Mouse (Mus musculus): Measurements from ENCODE around the gene Olfr1369-ps1. TPM values are rescaled to one million over a fixed set of nuclear protein-coding genes. Genes with fewer than 3 reads are reported as not detected.

The Olfr1369-ps1 gene
- polyA plus RNA-seq, 1 experiment from 2014 or later: not detected

DNA sequence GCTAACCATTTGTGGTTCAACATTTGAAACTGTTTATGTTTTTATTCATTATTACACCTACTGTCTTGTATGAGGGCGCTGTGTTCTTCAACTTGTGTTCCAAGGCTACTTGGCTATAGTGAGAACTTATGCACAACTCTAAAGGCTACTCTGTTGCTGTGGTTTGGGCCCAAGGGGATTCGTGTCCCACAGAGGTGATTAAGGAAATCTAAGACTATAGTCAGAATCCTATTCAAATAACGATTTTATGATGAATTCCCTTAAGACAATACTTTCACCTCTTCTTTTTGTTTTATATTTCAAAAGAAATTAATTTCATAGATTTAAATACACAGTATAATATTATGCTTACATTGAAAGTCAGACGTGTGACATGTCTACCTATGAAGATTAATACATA is 34.5 kb downstream of the Olfr1369-ps1 start, which contains the start of gene Olfr1368:
TSS of gene Olfr1368 (minus strand) at position 101 of the 400 bp plus-strand sequence.
- DNase-seq (ENCODE audit: low spot score) (no peak), ATAC-seq (ENCODE audit: insufficient read depth, low FRiP score, low TSS enrichment) (no peak)
- Histone ChIP-seq H3K36me3 (ENCODE audit: control insufficient read depth, insufficient read depth, low read length) (no peaks in the 10 kb centered on the region), H3K4me2 (ENCODE audit: low read depth) (no peak within 1 kb of the TSS), H3K4me1 (ENCODE audit: control insufficient read depth, insufficient read depth, low read length) (no peaks in the 10 kb centered on the region), H3K9me3 (ENCODE audit: control insufficient read depth, low read length) (no peaks in the 10 kb centered on the region), H3K27ac (ENCODE audit: low read depth, low read length) (no peak within 1 kb of the TSS), H3K4me3 (ENCODE audit: low read depth, low read length) (no peak within 1 kb of the TSS), H3K9ac (ENCODE audit: low read length) (no peak within 1 kb of the TSS), H3K27me3 (ENCODE audit: control insufficient read depth, insufficient read depth, low read length) (no peaks in the 10 kb centered on the region)
- 81% methylated on average over 4 of the region's 4 CpGs for WGBS

- Histone ChIP-seq H3K36me3 (ENCODE audit: control insufficient read depth, insufficient read depth, low read length) (no peaks in the 10 kb centered on the region), H3K27me3 (ENCODE audit: control insufficient read depth, insufficient read depth, low read length) (no peaks in the 10 kb centered on the region), H3K27ac (ENCODE audit: low read depth, low read length) (no peak overlapping the region), H3K9ac (ENCODE audit: low read length) (no peak overlapping the region), H3K4me1 (ENCODE audit: control insufficient read depth, insufficient read depth, low read length) (no peaks in the 10 kb centered on the region), H3K4me3 (ENCODE audit: low read depth, low read length) (no peak overlapping the region), H3K9me3 (ENCODE audit: control insufficient read depth, low read length) (no peaks in the 10 kb centered on the region), H3K4me2 (ENCODE audit: low read depth) (no peak overlapping the region)
- 88% methylated on average over 5 of the region's 5 CpGs for WGBS
- no peak for ATAC-seq (ENCODE audit: insufficient read depth, low FRiP score, low TSS enrichment)
- no peak for DNase-seq (ENCODE audit: low spot score)
Measured at GRCm38 (mm10) chr13:21155888-21156287, 44.6 kb downstream of the Olfr1369-ps1 start.

GRCm38 (mm10) chr13:21158071-21158470 is 46.8 kb downstream of the Olfr1369-ps1 start:
- H3K9me3 ChIP-seq (ENCODE audit: control insufficient read depth, low read length): no peaks in the 10 kb centered on the region
- no peaks in the 10 kb centered on the region for H3K4me1 ChIP-seq (ENCODE audit: control insufficient read depth, insufficient read depth, low read length)
- DNase-seq (ENCODE audit: low spot score): no peak
- H3K36me3 ChIP-seq (ENCODE audit: control insufficient read depth, insufficient read depth, low read length): no peaks in the 10 kb centered on the region
- no peaks in the 10 kb centered on the region for H3K27me3 ChIP-seq (ENCODE audit: control insufficient read depth, insufficient read depth, low read length)
- H3K9ac ChIP-seq (ENCODE audit: low read length): no peak overlapping the region
- peak overlapping the region; percentile 63; the same call in 1 of the 2 replicates for H3K4me3 ChIP-seq (ENCODE audit: low read depth, low read length)
- H3K4me2 ChIP-seq (ENCODE audit: low read depth): peak overlapping the region; percentile 85; the same call in 1 of the 2 replicates
- no peak overlapping the region for H3K27ac ChIP-seq (ENCODE audit: low read depth, low read length)
- 6% methylated on average over 9 of the region's 9 CpGs for WGBS
- no peak for ATAC-seq (ENCODE audit: insufficient read depth, low FRiP score, low TSS enrichment)

DNA sequence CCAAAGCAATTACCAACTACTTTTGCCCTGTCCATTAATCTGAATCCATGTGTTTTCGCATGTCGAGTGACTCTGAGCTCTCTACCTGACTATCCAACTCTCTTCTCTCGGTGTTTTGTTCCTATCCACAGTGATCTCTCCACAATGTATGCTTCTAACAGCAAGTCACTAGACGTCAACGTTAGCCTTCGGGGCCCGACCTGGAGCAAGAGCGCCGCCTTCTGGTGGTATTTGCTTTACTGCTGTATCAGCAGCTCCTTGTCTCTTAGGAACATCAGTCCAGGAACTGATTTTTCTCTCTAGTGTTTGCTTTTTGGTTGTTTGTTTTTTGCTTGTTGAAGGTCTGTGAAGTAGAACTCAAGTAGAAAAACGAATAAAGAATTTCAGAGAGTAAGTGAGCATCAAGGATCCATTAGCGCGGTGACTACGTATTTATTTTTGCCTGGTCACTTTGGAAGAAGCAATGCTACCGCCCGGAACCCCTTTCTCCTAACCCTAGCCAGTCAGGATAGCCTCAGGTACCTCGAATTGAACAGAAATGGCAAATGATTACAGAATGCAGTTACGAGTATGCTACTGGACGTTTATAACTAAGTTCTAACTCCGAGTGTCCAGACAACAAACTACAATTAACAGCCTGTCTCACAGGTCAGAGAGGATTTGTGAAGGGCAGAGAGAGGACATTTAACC is 47.6 kb downstream of the Olfr1369-ps1 start:
- no peaks in the 10 kb centered on the region for H3K4me1 ChIP-seq (ENCODE audit: control insufficient read depth, insufficient read depth, low read length)
- no peaks in the 10 kb centered on the region for H3K27me3 ChIP-seq (ENCODE audit: control insufficient read depth, insufficient read depth, low read length)
- H3K9me3 ChIP-seq (ENCODE audit: control insufficient read depth, low read length): no peaks in the 10 kb centered on the region
- H3K27ac ChIP-seq (ENCODE audit: low read depth, low read length): no peak overlapping the region
- peak overlapping the region; percentile 85 for H3K4me2 ChIP-seq (ENCODE audit: low read depth)
- DNase-seq (ENCODE audit: low spot score) (peak; percentile 85), ATAC-seq (ENCODE audit: insufficient read depth, low FRiP score, low TSS enrichment) (peak; percentile 23; the same call in 1 of the 2 replicates)
- H3K36me3 ChIP-seq (ENCODE audit: control insufficient read depth, insufficient read depth, low read length): no peaks in the 10 kb centered on the region
- under 1% methylated on average over 19 of the region's 19 CpGs for WGBS
- H3K4me3 ChIP-seq (ENCODE audit: low read depth, low read length): peak overlapping the region; percentile 63
- H3K9ac ChIP-seq (ENCODE audit: low read length): no peak overlapping the region

GRCm38 (mm10) chr13:21159475-21159819 is 48.2 kb downstream of the Olfr1369-ps1 start:
- peak; percentile 45 for DNase-seq (ENCODE audit: low spot score)

DNA sequence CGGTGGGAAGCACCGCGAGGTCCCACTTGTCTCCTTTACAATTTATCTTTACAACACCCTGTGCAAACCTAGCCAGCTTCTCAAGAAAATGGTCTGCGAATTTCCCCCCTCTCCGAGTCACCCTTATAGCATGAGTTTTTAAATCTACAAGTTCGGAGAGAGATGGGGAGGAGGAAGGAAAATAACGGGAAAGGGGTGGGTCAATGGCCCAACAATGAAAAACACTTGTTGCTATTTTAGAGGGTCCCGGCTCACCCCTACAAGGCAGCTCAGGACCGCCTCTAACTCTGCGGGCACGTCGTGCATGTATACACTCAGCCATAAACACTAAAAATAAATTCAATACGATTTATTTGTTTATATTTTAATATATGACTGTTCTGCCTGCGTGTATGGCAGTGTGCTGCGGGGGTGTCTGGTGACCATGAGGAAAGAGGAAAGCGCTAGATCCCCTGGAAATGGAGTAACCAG is 48.8 kb downstream of the Olfr1369-ps1 start:
- peak overlapping the region; percentile 85 for H3K4me2 ChIP-seq (ENCODE audit: low read depth)
- H3K9ac ChIP-seq (ENCODE audit: low read length): no peak overlapping the region
- DNase-seq (ENCODE audit: low spot score) (peak; percentile 27), ATAC-seq (ENCODE audit: insufficient read depth, low FRiP score, low TSS enrichment) (0 out of 2 replicates have a peak, but pooled peaks have one; percentile 10)
- no peaks in the 10 kb centered on the region for H3K36me3 ChIP-seq (ENCODE audit: control insufficient read depth, insufficient read depth, low read length)
- no peaks in the 10 kb centered on the region for H3K4me1 ChIP-seq (ENCODE audit: control insufficient read depth, insufficient read depth, low read length)
- WGBS: under 1% methylated on average over 16 of the region's 16 CpGs
- no peaks in the 10 kb centered on the region for H3K27me3 ChIP-seq (ENCODE audit: control insufficient read depth, insufficient read depth, low read length)
- H3K27ac ChIP-seq (ENCODE audit: low read depth, low read length): no peak overlapping the region
- H3K4me3 ChIP-seq (ENCODE audit: low read depth, low read length): peak overlapping the region; percentile 63
- H3K9me3 ChIP-seq (ENCODE audit: control insufficient read depth, low read length): no peaks in the 10 kb centered on the region

More at GRCm38 (mm10) chr13:21159475-21159819, 48.2 kb downstream of the Olfr1369-ps1 start:
- Histone ChIP-seq H3K4me2 (ENCODE audit: low read depth) (peak overlapping the region; percentile 85), H3K27me3 (ENCODE audit: control insufficient read depth, insufficient read depth, low read length) (no peaks in the 10 kb centered on the region), H3K27ac (ENCODE audit: low read depth, low read length) (no peak overlapping the region), H3K4me1 (ENCODE audit: control insufficient read depth, insufficient read depth, low read length) (no peaks in the 10 kb centered on the region), H3K9ac (ENCODE audit: low read length) (0 out of 2 replicates have a peak overlapping the region, but pooled peaks have one; percentile 26), H3K4me3 (ENCODE audit: low read depth, low read length) (peak overlapping the region; percentile 63), H3K36me3 (ENCODE audit: control insufficient read depth, insufficient read depth, low read length) (no peaks in the 10 kb centered on the region), H3K9me3 (ENCODE audit: control insufficient read depth, low read length) (no peaks in the 10 kb centered on the region)
- no peak for ATAC-seq (ENCODE audit: insufficient read depth, low FRiP score, low TSS enrichment)
- under 1% methylated on average over 15 of the region's 15 CpGs for whole genome bisulfite sequencing

DNA sequence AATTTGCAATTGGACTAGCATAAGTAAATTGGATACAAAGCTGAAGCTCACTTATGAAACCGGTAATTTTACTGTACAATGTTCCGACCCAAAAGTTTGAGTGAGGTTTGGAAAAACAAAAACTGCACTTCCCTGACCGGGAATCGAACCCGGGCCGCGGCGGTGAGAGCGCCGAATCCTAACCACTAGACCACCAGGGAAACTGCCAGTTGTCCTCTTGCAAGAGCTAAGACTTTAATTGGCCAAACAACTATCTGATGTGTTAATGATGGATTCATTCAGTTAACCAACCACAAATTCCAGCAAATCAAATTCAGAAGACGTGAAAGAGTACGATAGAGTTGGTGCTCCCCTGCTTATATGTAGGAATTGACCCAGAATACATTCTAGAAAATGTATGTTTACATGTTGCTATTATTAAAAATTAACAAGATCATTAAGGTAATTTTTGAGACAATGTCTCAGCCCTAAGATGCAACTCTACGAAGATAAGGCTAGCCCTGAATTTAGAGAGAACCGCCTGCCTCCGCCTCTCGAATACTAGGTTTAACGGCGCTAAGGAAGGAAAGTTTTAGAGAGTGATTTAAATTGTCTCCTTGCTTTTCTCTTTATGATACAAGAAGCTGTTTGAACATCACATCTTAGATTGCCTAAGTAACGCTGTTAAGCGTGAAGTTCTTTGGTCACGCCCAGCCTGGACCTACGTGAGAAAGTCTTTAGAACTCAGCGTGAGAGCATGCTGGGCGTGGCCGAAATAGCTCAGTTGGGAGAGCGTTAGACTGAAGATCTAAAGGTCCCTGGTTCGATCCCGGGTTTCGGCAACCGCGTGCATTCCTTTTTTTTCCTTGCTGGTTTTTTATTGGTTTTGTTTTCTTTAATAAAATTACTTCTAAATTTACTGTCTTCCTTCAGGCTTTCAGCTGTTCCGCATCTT is 49.6 kb downstream of the Olfr1369-ps1 start:
- no peaks in the 10 kb centered on the region for H3K9me3 ChIP-seq (ENCODE audit: control insufficient read depth, low read length)
- WGBS: under 1% methylated on average over 32 of the region's 32 CpGs
- peak overlapping the region; percentile 63 for H3K4me3 ChIP-seq (ENCODE audit: low read depth, low read length)
- H3K27ac ChIP-seq (ENCODE audit: low read depth, low read length): no peak overlapping the region
- peak overlapping the region; percentile 85 for H3K4me2 ChIP-seq (ENCODE audit: low read depth)
- no peaks in the 10 kb centered on the region for H3K27me3 ChIP-seq (ENCODE audit: control insufficient read depth, insufficient read depth, low read length)
- peak; percentile 89 for ATAC-seq (ENCODE audit: insufficient read depth, low FRiP score, low TSS enrichment)
- DNase-seq (ENCODE audit: low spot score): peak; percentile 93
- H3K4me1 ChIP-seq (ENCODE audit: control insufficient read depth, insufficient read depth, low read length): no peaks in the 10 kb centered on the region
- H3K9ac ChIP-seq (ENCODE audit: low read length): no peak overlapping the region
- no peaks in the 10 kb centered on the region for H3K36me3 ChIP-seq (ENCODE audit: control insufficient read depth, insufficient read depth, low read length)

DNA sequence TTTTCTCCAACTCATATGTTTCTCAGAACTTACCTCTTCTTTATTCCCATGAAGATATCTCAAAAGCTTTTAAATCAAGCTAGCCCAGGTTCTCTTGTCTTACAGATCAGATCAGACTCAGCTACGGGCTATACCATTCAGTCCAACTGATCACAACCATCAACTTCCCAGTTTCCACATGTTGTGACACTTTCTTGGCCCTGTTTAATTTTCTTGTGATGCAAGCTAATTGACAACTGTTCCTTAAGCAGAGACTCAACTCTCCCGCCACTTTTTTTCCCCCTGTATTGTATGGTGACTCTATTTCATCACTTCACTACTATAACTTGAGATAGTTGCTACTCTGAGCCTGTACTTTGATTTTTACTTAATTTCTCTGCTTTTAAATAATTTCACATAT is 50.3 kb downstream of the Olfr1369-ps1 start:
- no peaks in the 10 kb centered on the region for H3K4me1 ChIP-seq (ENCODE audit: control insufficient read depth, insufficient read depth, low read length)
- no peaks in the 10 kb centered on the region for H3K36me3 ChIP-seq (ENCODE audit: control insufficient read depth, insufficient read depth, low read length)
- H3K9me3 ChIP-seq (ENCODE audit: control insufficient read depth, low read length): no peaks in the 10 kb centered on the region
- DNase-seq (ENCODE audit: low spot score): no peak
- no peaks in the 10 kb centered on the region for H3K27me3 ChIP-seq (ENCODE audit: control insufficient read depth, insufficient read depth, low read length)
- no peak overlapping the region for H3K9ac ChIP-seq (ENCODE audit: low read length)
- H3K4me3 ChIP-seq (ENCODE audit: low read depth, low read length): peak overlapping the region; percentile 63
- ATAC-seq (ENCODE audit: insufficient read depth, low FRiP score, low TSS enrichment): no peak
- no peak overlapping the region for H3K27ac ChIP-seq (ENCODE audit: low read depth, low read length)
- WGBS: 51% methylated on average over 2 of the region's 2 CpGs
- peak overlapping the region; percentile 17 for H3K4me2 ChIP-seq (ENCODE audit: low read depth)

Data from neural tube, embryonic 11.5 days (tissue).